Mouse (Mus musculus) cortical plate, adult 2 months (tissue): Measurements from ENCODE around the gene Gm13696.
"Not testable (repeated sequence)": the region's sequence is repeated elsewhere in the genome, so short reads cannot be mapped to it uniquely, and the experiment has no call there.

Source experiments
- CTCF ChIP-seq: fragments of 200-500 bp; IDR thresholded peaks from 2 replicates; pipeline ENCODE4 v1.5.1; 2011; ENCODE audit warnings: mild to moderate bottlenecking, control low read depth, low read length; ENCODE audit not compliant: insufficient read depth; ENCODE audit errors: extremely low read depth
- POLR2A ChIP-seq: fragments of 200-500 bp; IDR thresholded peaks from 2 replicates; pipeline ENCODE4 v1.6.1; 2011; ENCODE audit warnings: mild to moderate bottlenecking, low read length, control low read depth; ENCODE audit not compliant: insufficient read depth; ENCODE audit errors: extremely low read depth

DNA sequence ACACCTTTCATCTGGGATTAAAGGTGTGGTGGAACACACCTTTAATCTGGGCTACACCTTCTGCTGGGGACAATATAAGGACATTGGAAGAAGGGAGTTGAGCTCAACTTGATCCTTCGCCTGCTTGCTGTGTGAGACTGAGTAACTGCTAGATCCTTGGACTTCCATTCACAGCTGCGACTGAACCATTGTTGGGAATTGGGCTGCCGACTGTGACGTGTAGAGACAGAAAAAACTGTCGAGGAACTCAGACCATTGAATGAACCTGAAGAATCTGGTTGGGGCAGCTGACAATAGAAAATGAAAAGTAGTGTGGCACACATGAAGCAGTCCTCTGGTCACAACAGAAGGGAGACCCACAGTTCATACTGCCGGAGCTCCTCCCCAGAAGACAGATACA lies 11.7 kb upstream of the Gm13696 start, which contains the start of gene Gm13693:
- not testable (repeated sequence) for TF ChIP-seq POLR2A, CTCF
